Mouse (Mus musculus) lung, postnatal 0 days (tissue): ENCODE measurements around the gene Slc16a7. TPM values are rescaled to one million over a fixed set of nuclear protein-coding genes. Genes with fewer than 3 reads are reported as not detected.

ENCODE experiments used
- ATAC-seq: fragments of 200-750 bp; cut with Nextera tagmentation; 2 replicates; pipeline ENCODE4 v1.8.0; 2017; ENCODE audit warnings: moderate library complexity
- DNase-seq: peaks from one replicate; pipeline ENCODE4 v3.0.0-alpha.2; 2016; ENCODE audit warnings: low spot score
- H3K27ac ChIP-seq: fragments of 300-500 bp; sonication (generic); 2 replicates; pipeline ENCODE4 v1.5.1; 2014; ENCODE audit warnings: antibody characterized with exemption, mild to moderate bottlenecking, low read length, mixed read lengths
- H3K27me3 ChIP-seq: fragments of 300-500 bp; sonication (generic); replicated peaks from 2 replicates; pipeline ENCODE4 v1.6.1; 2014; ENCODE audit warnings: low read length, mixed read lengths; ENCODE audit not compliant: insufficient read depth
- H3K36me3 ChIP-seq: fragments of 300-500 bp; sonication (generic); 2 replicates; pipeline ENCODE4 v1.6.1; 2014; ENCODE audit warnings: low read length, mixed read lengths; ENCODE audit not compliant: insufficient read depth
- H3K4me1 ChIP-seq: fragments of 300-500 bp; sonication (generic); 2 replicates; pipeline ENCODE4 v1.6.1; 2014; ENCODE audit warnings: antibody characterized with exemption, low read depth, low read length, mixed read lengths; ENCODE audit not compliant: insufficient read depth
- H3K4me2 ChIP-seq: fragments of 300-500 bp; sonication (generic); replicated peaks from 2 replicates; pipeline ENCODE4 v1.6.1; 2014; ENCODE audit warnings: low read depth, mild to moderate bottlenecking, low read length, moderate library complexity, mixed read lengths
- H3K4me3 ChIP-seq: fragments of 300-500 bp; sonication (generic); 2 replicates; pipeline ENCODE4 v1.5.1; 2014; ENCODE audit warnings: low read depth, low read length
- H3K9ac ChIP-seq: fragments of 300-500 bp; sonication (generic); replicated peaks from 2 replicates; pipeline ENCODE4 v1.6.1; 2014; ENCODE audit warnings: low read depth, mild to moderate bottlenecking
- H3K9me3 ChIP-seq: fragments of 300-500 bp; sonication (generic); 2 replicates; pipeline ENCODE4 v1.6.1; 2016; ENCODE audit warnings: low read length, mixed read lengths
- CTCF ChIP-seq: IDR thresholded peaks from 2 replicates; pipeline ENCODE4 v1.5.1; 2016; ENCODE audit warnings: antibody characterized with exemption, mild to moderate bottlenecking
- EP300 ChIP-seq: IDR thresholded peaks from 2 replicates; pipeline ENCODE4 v1.6.1; 2016; ENCODE audit warnings: antibody characterized with exemption, mild to moderate bottlenecking, control low read depth
- WGBS: fragments of 180-500 bp; shearing (Covaris S2); extraction: QIAGEN DNeasy Blood & Tissue Kit; methylation state at CpG from one replicate; pipeline ENCODE4 v1.1.7; 2014; 5-methylcytosine and 5-hydroxymethylcytosine counted together
- polyA plus RNA-seq: library from polyadenylated mRNA; unstranded; fragments of >200 nt; fragmentation: Nextera tagmentation; extraction: Ambion mirVana; gene quantifications from 2 replicates; pipeline ENCODE4 v1.2.1, GENCODE M21; 2015

Slc16a7 gene
- polyA plus RNA-seq, 1 experiment from 2014 or later = 6.1 TPM

DNA sequence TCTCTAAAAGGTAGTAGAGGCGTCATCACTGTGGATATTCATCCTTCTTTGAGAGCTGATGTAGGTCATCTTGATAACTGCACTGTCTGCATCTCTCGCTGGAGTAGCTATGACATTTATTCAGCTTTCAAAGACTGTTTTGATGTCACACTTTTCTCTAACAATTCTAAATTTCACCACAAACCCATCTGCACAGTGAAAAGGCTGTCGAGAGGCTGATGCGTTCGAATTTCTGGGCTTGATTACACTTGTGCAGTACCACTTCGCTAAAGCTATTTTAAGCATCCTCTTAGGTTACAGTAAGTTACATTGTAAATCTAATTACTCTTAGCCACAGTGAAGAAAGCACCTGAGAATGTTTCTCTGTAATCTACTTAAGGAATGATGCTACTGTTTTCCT lies 42.1 kb downstream of the Slc16a7 start:
- H3K36me3 ChIP-seq = no peaks in the 10 kb centered on the region
- DNase-seq = no peak
- no peak for TF ChIP-seq CTCF
- TF ChIP-seq EP300 = no peak
- H3K27ac ChIP-seq = no peak overlapping the region
- no peaks in the 10 kb centered on the region for H3K9me3 ChIP-seq
- ATAC-seq = no peak
- H3K9ac ChIP-seq = no peak overlapping the region
- H3K4me3 ChIP-seq = no peak overlapping the region
- H3K4me2 ChIP-seq = no peak overlapping the region
- 84% methylated on average over 6 of the region's 6 CpGs for WGBS
- H3K27me3 ChIP-seq = no peaks in the 10 kb centered on the region
- no peaks in the 10 kb centered on the region for H3K4me1 ChIP-seq

DNA sequence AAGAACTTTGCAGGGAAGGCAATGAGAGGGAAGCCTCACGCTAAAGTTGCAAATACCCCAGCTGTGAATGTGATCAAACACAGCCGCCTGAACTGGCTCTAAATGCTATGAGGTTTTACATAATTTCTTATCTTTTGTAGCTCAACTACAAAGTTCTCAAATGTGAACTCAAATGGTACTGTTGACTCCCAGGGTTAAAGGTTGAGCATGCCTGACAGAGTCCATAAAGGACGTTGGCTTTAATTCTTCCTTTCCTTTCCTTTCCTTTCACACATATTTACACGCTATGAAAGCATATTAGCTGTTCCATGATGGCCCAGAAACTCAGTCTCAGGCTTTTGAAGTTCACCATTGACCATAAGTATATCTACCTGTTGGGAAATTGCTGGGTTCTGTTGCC lies 42.9 kb downstream of the Slc16a7 start:
- no peaks in the 10 kb centered on the region for H3K9me3 ChIP-seq
- TF ChIP-seq CTCF (no peak), EP300 (no peak)
- no peaks in the 10 kb centered on the region for H3K27me3 ChIP-seq
- no peak overlapping the region for H3K4me3 ChIP-seq
- H3K4me1 ChIP-seq = no peaks in the 10 kb centered on the region
- no peak overlapping the region for H3K27ac ChIP-seq
- H3K4me2 ChIP-seq = no peak overlapping the region
- ATAC-seq (no peak), DNase-seq (no peak)
- H3K36me3 ChIP-seq = no peaks in the 10 kb centered on the region
- WGBS = 55% methylated on average over 4 of the region's 4 CpGs
- H3K9ac ChIP-seq = no peak overlapping the region

DNA sequence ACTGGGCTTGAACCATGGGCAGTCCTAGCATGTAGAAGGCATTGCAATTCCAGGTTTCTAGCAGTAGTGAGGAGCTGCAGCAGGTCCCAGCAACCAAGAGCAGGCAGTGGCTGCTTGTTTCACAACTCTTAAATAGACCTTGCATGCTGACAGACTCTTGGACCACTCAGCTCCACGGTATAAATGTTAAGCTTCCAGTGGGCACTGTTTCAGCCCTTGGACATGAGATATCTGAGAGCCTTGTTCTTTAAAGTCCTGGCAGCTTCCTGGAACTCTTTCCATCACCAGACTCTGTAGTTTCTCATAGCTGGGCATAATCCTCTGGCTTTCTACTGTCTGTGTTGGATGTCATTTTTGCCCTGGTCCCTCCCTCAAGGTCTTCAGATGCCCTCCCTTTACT lies 43.7 kb downstream of the Slc16a7 start:
- WGBS = 50% methylated on average over 1 of the region's 1 CpGs

DNA sequence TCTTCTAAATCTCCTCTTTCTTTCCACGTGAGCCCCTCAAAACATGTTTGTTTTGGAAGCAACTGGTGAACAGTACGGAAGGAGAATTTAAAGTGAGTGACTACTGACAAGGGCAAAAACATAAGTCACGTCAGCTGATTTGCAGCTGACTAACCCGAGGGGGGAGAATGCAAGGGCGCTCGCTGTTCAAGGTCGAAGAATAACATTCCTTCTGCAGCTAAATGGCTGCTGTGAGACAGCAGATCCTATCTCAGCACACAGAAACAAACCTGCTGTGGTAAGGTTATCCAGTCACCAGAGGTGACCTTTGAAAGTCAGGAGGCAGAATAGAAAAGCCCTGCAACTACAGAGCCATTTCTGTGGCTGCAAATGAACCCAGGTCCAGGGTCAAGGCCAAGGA lies 47.1 kb downstream of the Slc16a7 start:
- no peak overlapping the region for H3K27ac ChIP-seq
- WGBS = 55% methylated on average over 7 of the region's 7 CpGs

More for the DNA sequence above, 43.7 kb downstream of the Slc16a7 start:
- Histone ChIP-seq H3K9me3 (no peaks in the 10 kb centered on the region), H3K36me3 (no peaks in the 10 kb centered on the region), H3K9ac (no peak overlapping the region), H3K4me1 (no peaks in the 10 kb centered on the region), H3K4me3 (no peak overlapping the region), H3K27ac (no peak overlapping the region), H3K4me2 (no peak overlapping the region), H3K27me3 (no peaks in the 10 kb centered on the region)
- no peak for DNase-seq
- TF ChIP-seq CTCF (no peak), EP300 (no peak)
- no peak for ATAC-seq

GRCm38 (mm10) chr10:125333799-125334198 lies 55.5 kb downstream of the Slc16a7 start:
- Histone ChIP-seq H3K4me3 (no peak overlapping the region), H3K9ac (no peak overlapping the region), H3K36me3 (no peaks in the 10 kb centered on the region), H3K27me3 (no peaks in the 10 kb centered on the region), H3K9me3 (no peaks in the 10 kb centered on the region), H3K4me2 (no peak overlapping the region), H3K4me1 (no peaks in the 10 kb centered on the region), H3K27ac (no peak overlapping the region)
- no peak for TF ChIP-seq EP300
- TF ChIP-seq CTCF = no peak
- WGBS = 92% methylated on average over 5 of the region's 5 CpGs
- ATAC-seq (no peak), DNase-seq (no peak)

More for the DNA sequence above, 47.1 kb downstream of the Slc16a7 start:
- Histone ChIP-seq H3K4me3 (no peak overlapping the region), H3K4me1 (no peaks in the 10 kb centered on the region), H3K4me2 (no peak overlapping the region), H3K9me3 (no peaks in the 10 kb centered on the region), H3K27me3 (no peaks in the 10 kb centered on the region), H3K36me3 (no peaks in the 10 kb centered on the region), H3K9ac (no peak overlapping the region)
- ATAC-seq (no peak), DNase-seq (no peak)
- TF ChIP-seq EP300 (no peak), CTCF (no peak)

GRCm38 (mm10) chr10:125331334-125331733 lies 57.9 kb downstream of the Slc16a7 start:
- Histone ChIP-seq H3K27ac (no peak overlapping the region), H3K9ac (no peak overlapping the region), H3K4me3 (no peak overlapping the region), H3K36me3 (no peaks in the 10 kb centered on the region), H3K9me3 (no peaks in the 10 kb centered on the region), H3K4me1 (no peaks in the 10 kb centered on the region), H3K4me2 (no peak overlapping the region), H3K27me3 (no peaks in the 10 kb centered on the region)
- WGBS = 41% methylated on average over 5 of the region's 5 CpGs
- ATAC-seq (no peak), DNase-seq (no peak)
- TF ChIP-seq CTCF (no peak), EP300 (no peak)
